Mouse (Mus musculus) ES-Bruce4 (cell line): ENCODE results near the gene Tgfa.

Source experiments
- CTCF ChIP-seq: IDR thresholded peaks from one replicate; pipeline ENCODE4 v1.8.1; 2011; ENCODE audit warnings: low read depth, low read length
- POLR2A ChIP-seq: IDR thresholded peaks from one replicate; pipeline ENCODE4 v1.8.1; 2011; ENCODE audit warnings: low read length; ENCODE audit not compliant: insufficient read depth

GRCm38 (mm10) chr6:86211081-86211763 is 16.2 kb downstream of the Tgfa start:
- TF ChIP-seq POLR2A, result no peak
- TF ChIP-seq CTCF, result no peak
